8 mouse cellular contexts compared by ENCODE assay signal in the genomic region with DNA sequence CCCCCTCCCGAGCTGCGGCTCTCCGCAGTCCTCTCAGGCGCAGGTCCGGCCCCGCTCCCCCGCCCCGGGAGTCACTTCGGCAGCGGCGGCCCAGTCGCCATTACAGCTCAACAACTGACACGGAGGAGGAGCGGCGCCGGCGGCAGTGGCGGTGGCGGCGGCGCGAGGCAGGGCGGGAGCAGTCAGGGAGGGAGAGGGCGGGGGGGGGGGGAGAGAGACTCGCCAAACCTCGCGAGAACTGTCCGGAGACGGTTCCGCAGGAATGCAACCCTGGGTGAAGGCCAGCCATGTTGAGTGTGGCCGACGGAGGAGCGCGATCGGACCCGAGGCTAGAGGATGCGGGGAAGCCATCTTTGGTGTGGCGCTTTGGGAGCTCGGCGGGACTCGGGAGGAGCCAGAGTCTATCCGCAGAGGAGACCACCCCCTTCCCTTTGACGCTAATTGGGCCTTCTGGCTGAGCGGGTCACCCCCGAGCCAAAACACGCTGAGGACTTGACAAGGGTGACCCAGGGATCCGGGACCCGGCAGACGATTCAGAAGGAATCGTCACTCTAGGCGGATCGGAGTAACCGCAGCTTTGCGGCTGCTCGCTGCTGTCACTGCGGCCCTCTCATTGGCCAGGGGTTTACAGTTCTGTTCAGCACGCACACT. TPM values are rescaled to one million over a fixed set of nuclear protein-coding genes. Genes with fewer than 3 reads are reported as not detected.
DNase-seq lines count a peak whose midpoint lies in the region; ATAC-seq lines count a peak whose summit lies in the region.

Cep350 (minus strand) TSS at position 188 of the 651 bp plus-strand sequence.

- H3K36me3 ChIP-seq in intestine, embryonic 14.5 days (ENCODE audit: control insufficient read depth, insufficient read depth, low read length) = no peaks in the 10 kb centered on the region

- peak within 1 kb of the TSS; percentile 79 for H3K4me2 ChIP-seq in intestine, embryonic 14.5 days (ENCODE audit: low read length)

- peak; percentile 99 for ATAC-seq in intestine, embryonic 14.5 days (replicated peaks; ENCODE audit: low FRiP score, low TSS enrichment, low read depth)

- no peaks in the 10 kb centered on the region for H3K9me3 ChIP-seq in intestine, embryonic 14.5 days (ENCODE audit: control insufficient read depth, low read length)

- WGBS in intestine, embryonic 14.5 days = under 1% methylated on average over 52 of the region's 57 CpGs

- peak within 1 kb of the TSS; percentile 96 for H3K9ac ChIP-seq in intestine, embryonic 14.5 days (ENCODE audit: low read length)

- H3K4me3 ChIP-seq in intestine, embryonic 14.5 days (ENCODE audit: low read depth, low read length) = peak within 1 kb of the TSS; percentile 94

- no peaks in the 10 kb centered on the region for H3K27me3 ChIP-seq in intestine, embryonic 14.5 days (replicated peaks; ENCODE audit: control insufficient read depth, insufficient read depth, low read length)

- intact Hi-C loops in left cerebral cortex, postnatal 14 days (cut with DNase I) = loop anchor here (2.0 kb wide), 1 partner anchor 64 kb away; the partner anchor contains the start of gene Tor1aip1

- H3K4me1 ChIP-seq in intestine, embryonic 14.5 days (replicated peaks; ENCODE audit: control insufficient read depth, insufficient read depth, low read length) = peaks cover 17% of the 10 kb centered on the region

- DNase-seq in adrenal gland, adult 18-20 months (ENCODE audit: low spot score in 2 of 2) = peak; percentile 88 to 89
- DNase-seq in embryo, embryonic 11 days = peak; percentile 99
- DNase-seq in gastrocnemius, postnatal 25 days = peak; percentile 97
- peak; percentile 98 for DNase-seq in intestine, embryonic 14.5 days (ENCODE audit: low spot score)
- DNase-seq in left cerebral cortex, postnatal 14 days (ENCODE audit: low spot score in 2 of 2) = peak; percentile 97 to 98
- peak; percentile 98 for DNase-seq in mesoderm, embryonic 11.5 days (ENCODE audit: low read depth, low spot score)
- DNase-seq in right cerebral cortex, postnatal 36 days (ENCODE audit: low spot score in 2 of 2) = peak; percentile 95 to 96
- peak; percentile 99 for DNase-seq in yolk sac, embryonic 10.5 days (ENCODE audit: low spot score)

- peak within 1 kb of the TSS; percentile 90 for H3K27ac ChIP-seq in intestine, embryonic 14.5 days (ENCODE audit: low read depth)

RNA-seq across cellular contexts. Expression of gene Cep350, which starts in this region (rescaled TPM):
- 10 to 100 TPM; 27.7 to 33.2 TPM for total RNA-seq in adrenal gland, adult 18-20 months (2021)
- total RNA-seq in gastrocnemius, postnatal 25 days (2021) = 10 to 100 TPM; 30.7 to 32.1 TPM
- 11.8 and 13.0 TPM in 2 replicates for polyA plus RNA-seq in intestine, embryonic 14.5 days (2014; fragmentation: Nextera tagmentation; extraction: Ambion mirVana)
- 10 to 100 TPM; 36.5 to 39.5 TPM for total RNA-seq in left cerebral cortex, postnatal 14 days (2021)

Comparison
In these comparisons a context has a peak if more than half of its experiments do, and no peak if none do; other contexts are left out.
1. Peak in every context shown above with its lines: DNase-seq, ATAC-seq, H3K4me3 ChIP-seq and H3K27ac ChIP-seq.